Mouse (Mus musculus): Measurements from ENCODE around the gene Arf3. TPM values are rescaled to one million over a fixed set of nuclear protein-coding genes. Genes with fewer than 3 reads are reported as not detected.

Gene Arf3
- total and polyA plus RNA-seq, 3 experiments = 37.4 to 239 (median 140) TPM

- no peaks in the 10 kb centered on the region for H3K27me3 ChIP-seq (ENCODE audit: control insufficient read depth in 1 of 2, insufficient read depth in 2 of 2, low read length in 2 of 2)
- no peak overlapping the region for H3K9ac ChIP-seq (ENCODE audit: control insufficient read depth, low read depth, low read length, poor library complexity, severe bottlenecking)
- no peaks in the 10 kb centered on the region; a peak in 1 of 4 replicates for H3K4me1 ChIP-seq (ENCODE audit: control insufficient read depth in 1 of 2, insufficient read depth in 2 of 2, low read length in 2 of 2)
- no peak for DNase-seq (ENCODE audit: low read depth, low spot score)
- no peak for TF ChIP-seq ZC3H11A (IDR thresholded peaks at IDR 0.05; ENCODE audit: low read depth, low read length)
- no peak for TF ChIP-seq GATA1 (IDR thresholded peaks at IDR 0.05; ENCODE audit: low read depth, low read length)
- no peak for TF ChIP-seq SIN3A (IDR thresholded peaks at IDR 0.05; ENCODE audit: low read length)
- TF ChIP-seq E2F4 (IDR thresholded peaks at IDR 0.05; ENCODE audit: borderline replicate concordance, low read depth, low read length) = no peak
- no peak for TF ChIP-seq ZKSCAN1 (IDR thresholded peaks at IDR 0.05; ENCODE audit: low read depth, low read length)
- TF ChIP-seq MAZ (IDR thresholded peaks at IDR 0.05; ENCODE audit: low read depth, low read length) = no peak
- TF ChIP-seq RAD21 (IDR thresholded peaks at IDR 0.05; ENCODE audit: low read depth, low read length) = no peak
- no peak for TF ChIP-seq TBP (IDR thresholded peaks at IDR 0.05; ENCODE audit: low read depth, low read length)
- no peak for TF ChIP-seq ELF1 (IDR thresholded peaks at IDR 0.05; ENCODE audit: low read depth, low read length)
- TF ChIP-seq MXI1 (IDR thresholded peaks at IDR 0.05; ENCODE audit: low read depth, low read length) = no peak
- TF ChIP-seq NRF1 (IDR thresholded peaks at IDR 0.05; ENCODE audit: insufficient read depth, low read depth, low read length, poor library complexity, severe bottlenecking) = no peak
- TF ChIP-seq POLR2AphosphoS2 (IDR thresholded peaks at IDR 0.05; ENCODE audit: low read length) = no peak
- no peak for TF ChIP-seq SMC3 (IDR thresholded peaks at IDR 0.05; ENCODE audit: low read depth, low read length)
- TF ChIP-seq USF2 (IDR thresholded peaks at IDR 0.05; ENCODE audit: borderline replicate concordance in 1 of 2, insufficient read depth in 1 of 2, low read depth in 1 of 2, low read length in 2 of 2) = no peak
- H3K4me3 ChIP-seq (ENCODE audit: control insufficient read depth in 1 of 2, insufficient read depth in 1 of 2, low read depth in 2 of 2, low read length in 2 of 2) = no peak overlapping the region
- H3K9me3 ChIP-seq (replicated peaks; ENCODE audit: insufficient read depth, low read length) = no peaks in the 10 kb centered on the region
- no peak overlapping the region for H3K27ac ChIP-seq (ENCODE audit: control insufficient read depth, low read depth, low read length)
- peaks cover 0 to 4% of the 10 kb centered on the region in 2 experiments; a peak in 2 of 4 replicates for H3K36me3 ChIP-seq (ENCODE audit: control insufficient read depth in 1 of 2, insufficient read depth in 2 of 2, low read length in 2 of 2)
- no peaks in the 10 kb centered on the region for H3K79me2 ChIP-seq (ENCODE audit: control insufficient read depth, insufficient read depth, low read length, poor library complexity)
Measured at GRCm38 (mm10) chr15:98778191-98778770, 15.3 kb upstream of the Arf3 start.

GRCm38 (mm10) chr15:98777762-98778161, 14.7 kb upstream of the Arf3 start, which contains the start of gene Wnt10b:
Gene Wnt10b (minus strand): TSS chr15:98778150.
- DNase-seq (ENCODE audit: low read depth, low spot score) = no peak

More at GRCm38 (mm10) chr15:98777762-98778161, 14.7 kb upstream of the Arf3 start, which contains the start of gene Wnt10b:
- H3K9ac ChIP-seq (ENCODE audit: control insufficient read depth, low read depth, low read length, poor library complexity, severe bottlenecking) = no peak within 1 kb of the TSS
- no peak for TF ChIP-seq MEF2A (IDR thresholded peaks at IDR 0.05; ENCODE audit: extremely low read depth, insufficient replicate concordance, low read depth, low read length, poor library complexity, severe bottlenecking)
- no peak for TF ChIP-seq MAX (IDR thresholded peaks at IDR 0.05; ENCODE audit: low read length)
- no peak for TF ChIP-seq GABPA (IDR thresholded peaks at IDR 0.05; ENCODE audit: low read depth, low read length)
- no peak for TF ChIP-seq HCFC1 (IDR thresholded peaks at IDR 0.05; ENCODE audit: low read depth, low read length)
- TF ChIP-seq EP300 (IDR thresholded peaks at IDR 0.05; ENCODE audit: low read depth in 1 of 2, low read length in 2 of 2) = no peak
- no peak for TF ChIP-seq ZC3H11A (IDR thresholded peaks at IDR 0.05; ENCODE audit: low read depth, low read length)
- TF ChIP-seq NRF1 (IDR thresholded peaks at IDR 0.05; ENCODE audit: insufficient read depth, low read depth, low read length, poor library complexity, severe bottlenecking) = no peak
- TF ChIP-seq POLR2AphosphoS2 (IDR thresholded peaks at IDR 0.05; ENCODE audit: low read length) = no peak
- no peak for TF ChIP-seq TAL1 (IDR thresholded peaks at IDR 0.05; ENCODE audit: low read length)
- no peak for TF ChIP-seq USF1 (IDR thresholded peaks at IDR 0.05; ENCODE audit: low read depth, low read length)
- no peak for TF ChIP-seq RCOR1 (IDR thresholded peaks at IDR 0.05; ENCODE audit: low read depth, low read length)
- no peak for TF ChIP-seq POLR2AphosphoS5 (IDR thresholded peaks at IDR 0.05; ENCODE audit: borderline replicate concordance, low read depth, low read length)
- TF ChIP-seq NELFE (IDR thresholded peaks at IDR 0.05; ENCODE audit: low read depth, low read length) = no peak
- no peak for TF ChIP-seq SMC3 (IDR thresholded peaks at IDR 0.05; ENCODE audit: low read depth, low read length)
- TF ChIP-seq MAFK (IDR thresholded peaks at IDR 0.05; ENCODE audit: borderline replicate concordance, low read depth, low read length) = no peak
- TF ChIP-seq MXI1 (IDR thresholded peaks at IDR 0.05; ENCODE audit: low read depth, low read length) = no peak
- no peak for TF ChIP-seq TBP (IDR thresholded peaks at IDR 0.05; ENCODE audit: low read depth, low read length)
- no peak within 1 kb of the TSS for H3K27ac ChIP-seq (ENCODE audit: control insufficient read depth, low read depth, low read length)
- H3K36me3 ChIP-seq (ENCODE audit: control insufficient read depth in 1 of 2, insufficient read depth in 2 of 2, low read length in 2 of 2) = peaks cover 0 to 5% of the 10 kb centered on the region in 2 experiments; a peak in 2 of 4 replicates
- no peaks in the 10 kb centered on the region for H3K4me1 ChIP-seq (ENCODE audit: control insufficient read depth in 1 of 2, insufficient read depth in 2 of 2, low read length in 2 of 2)
- H3K79me2 ChIP-seq (ENCODE audit: control insufficient read depth, insufficient read depth, low read length, poor library complexity) = no peaks in the 10 kb centered on the region
- no peaks in the 10 kb centered on the region for H3K9me3 ChIP-seq (replicated peaks; ENCODE audit: insufficient read depth, low read length)
- no peaks in the 10 kb centered on the region for H3K27me3 ChIP-seq (ENCODE audit: control insufficient read depth in 1 of 2, insufficient read depth in 2 of 2, low read length in 2 of 2)
- H3K4me3 ChIP-seq (ENCODE audit: control insufficient read depth in 1 of 2, insufficient read depth in 1 of 2, low read depth in 2 of 2, low read length in 2 of 2) = no peak within 1 kb of the TSS

Data from MEL (cell line).